Mouse (Mus musculus) ES-E14 (cell line): ENCODE measurements around the gene Rps2. TPM values are rescaled to one million over a fixed set of nuclear protein-coding genes. Genes with fewer than 3 reads are reported as not detected.

Experiments
- DNase-seq: peaks from one replicate; pipeline ENCODE4 v3.0.0-alpha.2; 2013; ENCODE audit warnings: low read depth, low spot score
- H3K27ac ChIP-seq: 2 replicates; pipeline ENCODE4 v1.5.1; 2012; ENCODE audit warnings: low read depth, mild to moderate bottlenecking, low read length, moderate library complexity, mixed read lengths; ENCODE audit not compliant: poor library complexity, insufficient read depth, severe bottlenecking
- H3K36me3 ChIP-seq: 2 replicates; pipeline ENCODE4 v1.6.1; 2012; ENCODE audit warnings: mild to moderate bottlenecking, low read length, moderate library complexity, mixed read lengths; ENCODE audit not compliant: control insufficient read depth, poor library complexity, insufficient read depth, severe bottlenecking
- H3K4me1 ChIP-seq, 2 experiments: fragments of 150-350 bp in 1 of 2; sonication (generic) in 1 of 2; 2 replicates each; pipeline ENCODE4 v1.6.1; 2012; ENCODE audit warnings: low read length in 2 of 2, mild to moderate bottlenecking in 1 of 2, mixed read lengths in 1 of 2; ENCODE audit not compliant: control insufficient read depth in 2 of 2, insufficient read depth in 2 of 2, poor library complexity in 1 of 2
- H3K4me3 ChIP-seq, 2 experiments: fragments of 150-350 bp in 1 of 2; sonication (generic) in 1 of 2; 2 replicates each; pipeline ENCODE4 v1.5.1; 2012; ENCODE audit warnings: low read length in 2 of 2, low read depth in 1 of 2, mild to moderate bottlenecking in 1 of 2, mixed read lengths in 1 of 2; ENCODE audit not compliant: insufficient read depth in 1 of 2, poor library complexity in 1 of 2, severe bottlenecking in 1 of 2
- H3K9ac ChIP-seq: 2 replicates; pipeline ENCODE4 v1.6.1; 2012; ENCODE audit warnings: low read depth, mild to moderate bottlenecking, low read length, mixed read lengths; ENCODE audit not compliant: poor library complexity, insufficient read depth, severe bottlenecking
- H3K9me3 ChIP-seq: fragments of 150-350 bp; sonication (generic); 2 replicates; pipeline ENCODE4 v1.6.1; 2012; ENCODE audit warnings: low read depth, mild to moderate bottlenecking, low read length; ENCODE audit not compliant: control insufficient read depth, insufficient read depth
- CHD2 ChIP-seq: IDR thresholded peaks from 2 replicates; pipeline ENCODE4 v1.6.1; 2014; ENCODE audit warnings: mild to moderate bottlenecking, low read depth, low read length, inconsistent platforms
- HCFC1 ChIP-seq: IDR thresholded peaks from 2 replicates; pipeline ENCODE4 v1.6.1; 2012; ENCODE audit warnings: low read length, inconsistent platforms, borderline replicate concordance; ENCODE audit not compliant: insufficient read depth
- MAFK ChIP-seq: IDR thresholded peaks from 2 replicates; pipeline ENCODE4 v1.6.1; 2014; ENCODE audit warnings: mild to moderate bottlenecking, low read depth, low read length, inconsistent platforms; ENCODE audit not compliant: insufficient read depth
- ZC3H11A ChIP-seq: IDR thresholded peaks from 2 replicates; pipeline ENCODE4 v1.6.1; 2012; ENCODE audit warnings: low read depth, mild to moderate bottlenecking, inconsistent platforms, low read length, borderline replicate concordance
- ZNF384 ChIP-seq: IDR thresholded peaks from 2 replicates; pipeline ENCODE4 v1.6.1; 2012; ENCODE audit warnings: low read depth, low read length, inconsistent platforms
- in situ Hi-C, 2 experiments: fragments of 600-800 bp; cut with MboI; formaldehyde crosslinking; loops; one replicate each; pipeline ENCODE4 v1.15.1; 2025; ENCODE audit warnings: low sequenced_read_pairs in 2 of 2, inconsistent platforms in 1 of 2; ENCODE audit not compliant: unreplicated experiment in 2 of 2
- total RNA-seq: library from RNA; depleted of rRNA; stranded (reverse); fragments of 300-350 nt; gene quantifications from 2 replicates; pipeline ENCODE4 v1.2.3, GENCODE M21; 2012

Gene Rps2
- total RNA-seq, 1 experiment = 3,661 TPM

DNA sequence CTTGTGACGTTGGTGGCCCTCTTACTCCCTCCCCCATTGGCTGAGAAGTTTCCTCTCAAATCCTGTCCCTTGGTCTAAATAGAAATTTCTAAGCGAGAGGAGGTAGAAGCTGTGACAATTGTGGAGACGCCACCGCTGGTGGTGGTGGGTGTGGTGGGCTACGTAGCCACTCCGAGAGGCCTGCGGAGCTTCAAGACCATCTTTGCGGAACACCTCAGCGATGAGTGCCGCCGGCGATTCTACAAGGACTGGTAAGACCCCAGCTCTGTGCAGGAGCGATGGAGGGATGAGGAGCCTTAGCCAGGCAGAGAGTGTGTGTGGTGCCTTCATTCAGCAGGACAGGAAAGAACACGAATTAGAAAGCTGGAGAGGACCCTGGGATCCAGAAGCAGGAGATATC, 12.9 kb downstream of the Rps2 start:
- no peaks in the 10 kb centered on the region for H3K9me3 ChIP-seq
- TF ChIP-seq ZC3H11A = no peak
- TF ChIP-seq MAFK = no peak
- no peak for TF ChIP-seq CHD2
- no peak for TF ChIP-seq ZNF384
- no peak for TF ChIP-seq HCFC1
- H3K4me3 ChIP-seq = no peak overlapping the region
- H3K27ac ChIP-seq = no peak overlapping the region
- no peaks in the 10 kb centered on the region for H3K36me3 ChIP-seq
- no peak overlapping the region for H3K9ac ChIP-seq
- in situ Hi-C loops = no loop called here
- H3K4me1 ChIP-seq = peaks cover 1 to 13% of the 10 kb centered on the region in 2 experiments; a peak in 2 of 4 replicates
- DNase-seq = no peak

DNA sequence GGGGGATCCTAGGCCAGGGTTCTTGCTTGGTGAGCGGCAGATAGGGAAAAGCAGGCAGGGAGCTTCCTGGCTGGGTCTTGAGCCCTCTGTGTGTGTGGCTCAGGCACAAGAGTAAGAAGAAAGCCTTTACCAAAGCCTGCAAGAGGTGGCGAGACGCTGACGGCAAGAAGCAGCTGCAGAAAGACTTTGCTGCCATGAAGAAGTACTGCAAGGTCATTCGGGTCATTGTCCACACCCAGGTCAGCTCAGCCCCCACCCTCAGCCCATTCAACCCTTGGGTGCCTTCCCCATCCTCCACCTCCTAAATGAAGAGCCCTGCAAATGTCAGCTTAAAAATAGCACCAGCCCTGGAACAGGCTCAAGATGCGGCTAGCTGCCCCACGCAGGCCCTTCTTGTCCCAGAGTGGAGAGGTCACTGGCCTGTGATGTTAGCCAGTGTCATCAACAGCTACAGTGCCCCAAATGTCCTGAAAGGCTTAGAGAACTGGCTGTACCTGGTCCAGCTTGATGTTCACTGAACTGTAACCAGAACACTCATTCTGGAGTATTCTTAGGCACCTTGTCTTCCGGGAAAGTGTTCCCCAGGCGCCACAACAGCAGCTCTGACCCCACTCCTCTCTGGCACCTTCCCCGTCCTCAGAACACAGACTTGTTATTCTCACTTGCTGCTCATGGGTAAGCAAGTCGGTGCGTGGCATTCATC, 14.5 kb downstream of the Rps2 start:
- Histone ChIP-seq H3K9me3 (no peaks in the 10 kb centered on the region), H3K9ac (no peak overlapping the region), H3K27ac (no peak overlapping the region), H3K4me3 (no peak overlapping the region), H3K36me3 (no peaks in the 10 kb centered on the region), H3K4me1 (peaks cover 1 to 18% of the 10 kb centered on the region in 2 experiments; a peak in 2 of 4 replicates)
- no peak for DNase-seq
- in situ Hi-C loops = no loop called here
- TF ChIP-seq MAFK (no peak), ZNF384 (no peak), HCFC1 (no peak), CHD2 (no peak), ZC3H11A (no peak)

GRCm38 (mm10) chr17:24733434-24734050, 15.6 kb downstream of the Rps2 start:
- H3K27ac ChIP-seq = no peak overlapping the region
- no peak overlapping the region for H3K9ac ChIP-seq
- H3K4me3 ChIP-seq = no peak overlapping the region
- DNase-seq = no peak
- H3K36me3 ChIP-seq = no peaks in the 10 kb centered on the region
- no peaks in the 10 kb centered on the region for H3K9me3 ChIP-seq
- in situ Hi-C loops = no loop called here
- H3K4me1 ChIP-seq = peaks cover 1 to 12% of the 10 kb centered on the region in 2 experiments; a peak in 2 of 4 replicates
- TF ChIP-seq MAFK (no peak), CHD2 (no peak), HCFC1 (no peak), ZNF384 (no peak), ZC3H11A (no peak)

- H3K4me3 ChIP-seq = no peak overlapping the region
- H3K27ac ChIP-seq = no peak overlapping the region
- no peak for DNase-seq
- H3K36me3 ChIP-seq = no peaks in the 10 kb centered on the region
- in situ Hi-C loops = no loop called here
- peaks cover 1 to 15% of the 10 kb centered on the region in 2 experiments; a peak in 2 of 4 replicates for H3K4me1 ChIP-seq
- H3K9me3 ChIP-seq = no peaks in the 10 kb centered on the region
- no peak for TF ChIP-seq ZC3H11A
- TF ChIP-seq ZNF384 = no peak
- no peak for TF ChIP-seq CHD2
- no peak for TF ChIP-seq HCFC1
- no peak for TF ChIP-seq MAFK
- no peak overlapping the region for H3K9ac ChIP-seq
These were observed 16.6 kb downstream of the Rps2 start for GRCm38 (mm10) chr17:24734513-24734912.
